Mouse (Mus musculus) ES-Bruce4 (cell line): ENCODE results near the gene Bspry.

ENCODE experiments used
- CTCF ChIP-seq: IDR thresholded peaks from one replicate; pipeline ENCODE4 v1.8.1; 2011; ENCODE audit warnings: low read depth, low read length
- EP300 ChIP-seq: IDR thresholded peaks from 2 replicates; pipeline ENCODE4 v1.6.1; 2011; ENCODE audit warnings: low read depth, low read length; ENCODE audit not compliant: insufficient read depth
- POLR2A ChIP-seq: IDR thresholded peaks from one replicate; pipeline ENCODE4 v1.8.1; 2011; ENCODE audit warnings: low read length; ENCODE audit not compliant: insufficient read depth

- TF ChIP-seq CTCF (no peak), POLR2A (no peak), EP300 (no peak)
Observed at GRCm38 (mm10) chr4:62475131-62475530, 4.7 kb upstream of the Bspry start.
